Mouse (Mus musculus) intestine, embryonic 14.5 days (tissue): ENCODE measurements around the gene Ets1. TPM values are rescaled to one million over a fixed set of nuclear protein-coding genes. Genes with fewer than 3 reads are reported as not detected.

Experiments used
- ATAC-seq: fragments of 200-750 bp; cut with Nextera tagmentation; replicated peaks from 2 replicates; pipeline ENCODE4 v1.8.0; 2017; ENCODE audit warnings: low read depth, moderate number of reproducible peaks, moderate TSS enrichment, moderate library complexity; ENCODE audit not compliant: low FRiP score, low TSS enrichment
- DNase-seq: peaks from one replicate; pipeline ENCODE4 v3.0.0-alpha.2; 2018; ENCODE audit warnings: low spot score
- H3K27ac ChIP-seq: fragments of 300-500 bp; sonication (generic); 2 replicates; pipeline ENCODE4 v1.5.1; 2014; ENCODE audit warnings: low read depth, mild to moderate bottlenecking, control low read depth
- H3K27me3 ChIP-seq: fragments of 300-500 bp; sonication (generic); replicated peaks from 2 replicates; pipeline ENCODE4 v1.6.1; 2014; ENCODE audit warnings: low read length, control low read depth; ENCODE audit not compliant: control insufficient read depth, insufficient read depth
- H3K36me3 ChIP-seq: fragments of 300-500 bp; sonication (generic); 2 replicates; pipeline ENCODE4 v1.6.1; 2014; ENCODE audit warnings: low read length, control low read depth; ENCODE audit not compliant: control insufficient read depth, insufficient read depth
- H3K4me1 ChIP-seq: fragments of 300-500 bp; sonication (generic); replicated peaks from 2 replicates; pipeline ENCODE4 v1.6.1; 2014; ENCODE audit warnings: low read length, control low read depth, mixed read lengths; ENCODE audit not compliant: control insufficient read depth, insufficient read depth
- H3K4me2 ChIP-seq: fragments of 300-500 bp; sonication (generic); 2 replicates; pipeline ENCODE4 v1.6.1; 2014; ENCODE audit warnings: low read length
- H3K4me3 ChIP-seq: fragments of 300-500 bp; sonication (generic); 2 replicates; pipeline ENCODE4 v1.5.1; 2014; ENCODE audit warnings: low read depth, low read length, control low read depth, mixed read lengths
- H3K9ac ChIP-seq: fragments of 300-500 bp; sonication (generic); 2 replicates; pipeline ENCODE4 v1.6.1; 2014; ENCODE audit warnings: mild to moderate bottlenecking, low read length
- H3K9me3 ChIP-seq: fragments of 300-500 bp; sonication (generic); 2 replicates; pipeline ENCODE4 v1.6.1; 2016; ENCODE audit warnings: low read length, control low read depth; ENCODE audit not compliant: control insufficient read depth
- WGBS: fragments of 180-500 bp; shearing (Covaris S2); extraction: QIAGEN DNeasy Blood & Tissue Kit; methylation state at CpG from one replicate; pipeline ENCODE4 v1.1.7; 2014; 5-methylcytosine and 5-hydroxymethylcytosine counted together
- polyA plus RNA-seq: library from polyadenylated mRNA; unstranded; fragments of >200 nt; fragmentation: Nextera tagmentation; extraction: Ambion mirVana; gene quantifications from 2 replicates; pipeline ENCODE4 v1.2.1, GENCODE M21; 2014

The Ets1 gene
- polyA plus RNA-seq, 1 experiment from 2014 or later, result 46.3 TPM

DNA sequence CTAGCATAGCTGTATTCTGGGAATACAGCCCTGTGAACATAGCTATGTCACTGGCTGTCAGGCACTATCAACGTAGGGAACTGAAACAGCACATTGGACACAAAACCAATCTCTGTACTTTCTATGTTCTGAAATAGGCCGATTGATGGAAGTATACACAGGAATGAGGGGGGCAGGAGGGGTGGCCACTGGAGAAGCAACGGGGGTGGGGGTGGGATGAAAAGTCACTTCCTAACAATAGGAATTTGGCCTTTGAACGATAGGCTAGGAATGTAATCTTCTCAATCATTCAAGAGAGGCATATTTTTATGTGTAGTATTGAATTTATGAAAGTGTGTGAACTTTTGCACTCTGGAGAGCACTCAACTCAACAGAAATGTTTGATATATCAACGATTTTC is 12.3 kb downstream of the Ets1 start:
- WGBS, result 59% methylated on average over 5 of the region's 5 CpGs

DNA sequence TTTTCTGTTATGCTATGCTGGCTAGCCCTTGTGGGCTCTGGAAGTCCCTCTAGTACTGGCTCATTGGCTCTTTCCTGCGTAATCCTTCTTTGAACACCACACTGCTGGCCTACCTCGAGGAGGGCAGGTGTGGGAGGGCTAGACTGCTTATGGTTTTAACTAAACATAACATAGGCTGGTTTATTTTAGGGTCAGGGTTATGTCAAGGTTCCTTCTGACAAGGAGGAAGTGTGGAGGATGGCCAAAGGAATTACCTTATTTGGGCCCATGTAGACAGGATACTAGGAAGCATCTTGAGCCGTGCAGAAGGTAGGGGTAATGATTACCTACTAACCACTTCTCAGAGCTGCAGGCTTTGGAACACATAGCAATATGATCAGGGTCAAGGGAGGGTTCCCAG is 14.7 kb downstream of the Ets1 start:
- WGBS, result 39% methylated on average over 3 of the region's 3 CpGs
- Histone ChIP-seq H3K4me3 (no peak overlapping the region), H3K9me3 (no peaks in the 10 kb centered on the region), H3K27me3 (no peaks in the 10 kb centered on the region), H3K4me2 (no peak overlapping the region), H3K9ac (no peak overlapping the region), H3K36me3 (no peaks in the 10 kb centered on the region), H3K27ac (no peak overlapping the region), H3K4me1 (peaks cover 21% of the 10 kb centered on the region)
- DNase-seq (no peak), ATAC-seq (no peak)

More for the DNA sequence above, 12.3 kb downstream of the Ets1 start:
- no peaks in the 10 kb centered on the region for H3K36me3 ChIP-seq
- H3K4me1 ChIP-seq, result peaks cover 25% of the 10 kb centered on the region
- H3K27me3 ChIP-seq, result no peaks in the 10 kb centered on the region
- H3K9me3 ChIP-seq, result no peaks in the 10 kb centered on the region
- no peak overlapping the region for H3K4me3 ChIP-seq
- H3K9ac ChIP-seq, result no peak overlapping the region
- H3K27ac ChIP-seq, result no peak overlapping the region
- H3K4me2 ChIP-seq, result no peak overlapping the region
- no peak for DNase-seq
- ATAC-seq, result no peak

DNA sequence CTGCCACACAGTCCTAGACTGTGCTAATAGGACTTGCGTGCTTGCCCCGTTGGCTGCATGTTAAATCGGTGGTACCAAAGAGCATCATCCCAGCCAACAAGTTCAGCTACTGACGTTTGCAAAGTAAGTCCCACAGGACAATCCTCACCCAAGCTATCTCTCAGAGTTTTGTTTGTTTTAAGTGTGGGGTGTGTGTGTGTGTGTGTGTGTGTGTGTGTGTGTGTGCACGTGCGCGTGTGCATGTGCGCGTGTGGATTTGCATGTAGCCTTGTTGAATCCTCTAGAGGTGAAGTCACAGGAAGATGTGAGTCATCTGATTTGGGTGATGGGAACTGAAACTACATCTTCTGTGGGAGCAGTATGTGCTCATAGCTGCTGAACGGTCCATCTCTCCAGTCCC is 16.1 kb downstream of the Ets1 start:
- peaks cover 13% of the 10 kb centered on the region for H3K4me1 ChIP-seq
- no peak for DNase-seq
- H3K4me3 ChIP-seq, result no peak overlapping the region
- no peaks in the 10 kb centered on the region for H3K9me3 ChIP-seq
- no peaks in the 10 kb centered on the region for H3K27me3 ChIP-seq
- H3K9ac ChIP-seq, result no peak overlapping the region
- H3K4me2 ChIP-seq, result no peak overlapping the region
- no peaks in the 10 kb centered on the region for H3K36me3 ChIP-seq
- 90% methylated on average over 10 of the region's 10 CpGs for WGBS
- no peak for ATAC-seq
- H3K27ac ChIP-seq, result no peak overlapping the region

DNA sequence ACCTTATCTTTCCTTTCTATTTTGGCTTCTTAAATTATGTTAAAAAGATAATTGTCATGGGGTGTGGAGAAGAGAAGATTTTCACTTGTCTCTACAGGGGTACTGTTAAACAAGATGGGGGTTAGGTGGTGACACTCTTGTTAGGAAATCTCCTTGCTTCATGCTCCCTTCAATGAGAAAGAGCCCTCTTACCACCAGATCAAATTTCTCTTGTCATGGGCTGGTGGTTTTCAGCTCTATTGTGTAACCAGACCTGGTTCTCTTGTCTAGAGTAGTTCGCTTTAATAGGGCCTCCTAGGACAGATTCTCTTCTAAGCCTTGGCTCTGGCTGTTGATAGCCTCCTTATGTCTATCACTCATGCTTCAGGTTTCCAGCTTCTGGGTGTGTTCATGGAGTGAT is 18.3 kb downstream of the Ets1 start:
- Histone ChIP-seq H3K9me3 (no peaks in the 10 kb centered on the region), H3K36me3 (no peaks in the 10 kb centered on the region), H3K4me3 (no peak overlapping the region), H3K4me2 (no peak overlapping the region), H3K4me1 (no peaks in the 10 kb centered on the region), H3K27me3 (no peaks in the 10 kb centered on the region), H3K27ac (no peak overlapping the region), H3K9ac (no peak overlapping the region)
- 94% methylated on average over 1 of the region's 1 CpGs for WGBS
- ATAC-seq (no peak), DNase-seq (no peak)

DNA sequence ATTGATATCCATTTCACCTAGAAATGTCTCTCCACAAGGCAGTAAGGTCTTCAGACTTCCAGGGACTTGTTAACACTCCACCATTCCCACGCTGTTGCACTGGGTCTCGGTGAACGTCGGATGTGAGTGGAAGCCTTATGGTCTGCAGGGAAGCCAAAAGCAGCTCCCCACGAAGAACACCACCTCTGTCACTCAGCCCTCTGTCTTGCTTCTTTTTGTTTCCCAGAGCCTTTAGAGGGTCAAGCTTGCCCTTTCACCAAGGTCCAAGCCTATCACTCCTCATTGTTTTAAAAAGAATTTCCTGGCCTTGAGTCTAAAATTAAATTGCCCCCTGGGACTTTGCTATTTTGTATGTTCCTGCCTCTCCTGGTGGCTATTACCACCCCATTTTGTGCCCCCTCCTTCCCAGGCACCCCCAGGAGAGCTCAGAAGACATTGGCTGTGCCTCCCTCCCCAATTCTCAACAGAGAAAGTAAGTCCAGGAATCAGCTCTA is 20.4 kb downstream of the Ets1 start:
- Histone ChIP-seq H3K4me2 (no peak overlapping the region), H3K4me3 (no peak overlapping the region), H3K4me1 (no peaks in the 10 kb centered on the region), H3K27me3 (no peaks in the 10 kb centered on the region), H3K9ac (no peak overlapping the region), H3K9me3 (peaks cover 3% of the 10 kb centered on the region; the same call in 1 of the 2 replicates), H3K27ac (no peak overlapping the region), H3K36me3 (no peaks in the 10 kb centered on the region)
- 72% methylated on average over 5 of the region's 5 CpGs for WGBS
- ATAC-seq (no peak), DNase-seq (no peak)

DNA sequence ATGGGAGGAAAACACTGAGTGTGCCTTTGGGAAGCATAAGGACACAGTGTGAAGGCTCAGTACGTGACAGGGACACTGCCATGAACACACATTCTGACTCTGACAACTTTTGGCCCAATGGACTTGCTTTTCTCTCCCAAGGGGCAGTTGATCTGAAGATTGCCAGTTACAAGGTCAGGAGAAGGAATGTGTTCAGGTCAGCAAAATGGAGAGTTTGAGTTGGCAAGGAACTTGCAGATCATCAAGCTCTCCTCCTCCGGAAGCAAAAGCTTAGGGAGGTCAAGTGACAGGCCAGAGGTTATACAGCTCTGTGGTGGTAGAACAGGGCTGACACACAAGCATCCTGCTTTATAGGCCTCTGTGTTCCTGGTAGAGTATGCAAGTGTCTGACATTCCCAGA is 21.1 kb downstream of the Ets1 start:
- Histone ChIP-seq H3K9ac (no peak overlapping the region), H3K9me3 (peaks cover 3% of the 10 kb centered on the region; the same call in 1 of the 2 replicates), H3K27me3 (no peaks in the 10 kb centered on the region), H3K4me3 (no peak overlapping the region), H3K4me2 (no peak overlapping the region), H3K27ac (no peak overlapping the region), H3K4me1 (no peaks in the 10 kb centered on the region), H3K36me3 (no peaks in the 10 kb centered on the region)
- 47% methylated on average over 2 of the region's 2 CpGs for WGBS
- ATAC-seq (no peak), DNase-seq (no peak)

DNA sequence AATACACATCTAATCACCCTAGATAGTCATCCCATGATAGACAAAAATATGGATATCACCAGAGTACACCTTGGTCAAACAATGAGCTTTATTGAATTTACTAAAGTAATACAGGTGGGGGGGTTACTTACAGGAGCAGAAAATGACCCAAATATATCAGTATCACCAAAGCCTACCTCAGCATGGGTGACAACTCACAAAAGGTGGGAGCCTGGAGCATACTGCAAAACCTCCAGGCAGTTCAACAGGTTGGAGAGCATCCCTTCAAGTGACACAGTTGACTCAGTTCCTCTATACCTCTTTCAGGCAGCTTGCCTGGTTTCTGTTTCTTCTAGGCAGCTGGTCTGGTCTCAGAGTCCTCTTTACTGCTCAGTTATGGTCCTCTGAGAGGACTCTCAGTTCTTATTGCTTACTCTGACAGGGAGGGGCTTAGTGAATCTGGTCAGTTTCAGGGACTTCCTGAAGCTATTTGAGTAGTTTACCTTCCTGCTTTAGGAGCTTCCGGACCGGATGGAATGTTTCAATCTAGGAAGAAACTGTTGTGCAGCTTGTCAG is 24.5 kb downstream of the Ets1 start:
- Histone ChIP-seq H3K4me3 (no peak overlapping the region), H3K4me1 (no peaks in the 10 kb centered on the region), H3K27me3 (no peaks in the 10 kb centered on the region), H3K27ac (no peak overlapping the region), H3K9me3 (peaks cover 3% of the 10 kb centered on the region; the same call in 1 of the 2 replicates), H3K36me3 (no peaks in the 10 kb centered on the region), H3K4me2 (no peak overlapping the region), H3K9ac (no peak overlapping the region)
- DNase-seq (no peak), ATAC-seq (no peak)
- WGBS, result 84% methylated on average over 2 of the region's 2 CpGs

DNA sequence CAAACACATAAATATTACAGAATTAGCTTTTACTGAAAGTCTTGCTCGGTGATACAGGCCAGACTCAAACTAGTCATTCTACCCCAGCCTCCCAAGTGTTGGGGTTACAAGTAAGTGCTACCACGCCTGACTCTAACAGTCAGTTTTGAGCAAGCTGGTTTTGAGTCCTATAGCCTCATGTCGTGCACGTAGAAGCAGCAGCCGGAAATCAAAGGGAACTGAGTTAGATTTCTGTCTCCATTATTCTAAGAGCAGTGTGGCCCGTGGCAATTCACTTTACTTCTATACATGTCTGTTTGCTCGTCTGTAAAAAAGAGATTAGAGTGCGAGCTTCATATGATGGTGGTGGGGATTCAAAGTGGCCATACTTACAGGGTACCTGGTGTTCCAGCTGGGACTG is 25.1 kb downstream of the Ets1 start:
- Histone ChIP-seq H3K4me3 (no peak overlapping the region), H3K9ac (no peak overlapping the region), H3K9me3 (peaks cover 3% of the 10 kb centered on the region; the same call in 1 of the 2 replicates), H3K4me1 (no peaks in the 10 kb centered on the region), H3K27me3 (no peaks in the 10 kb centered on the region), H3K36me3 (no peaks in the 10 kb centered on the region), H3K4me2 (no peak overlapping the region), H3K27ac (no peak overlapping the region)
- DNase-seq (no peak), ATAC-seq (no peak)
- 81% methylated on average over 8 of the region's 8 CpGs for WGBS

DNA sequence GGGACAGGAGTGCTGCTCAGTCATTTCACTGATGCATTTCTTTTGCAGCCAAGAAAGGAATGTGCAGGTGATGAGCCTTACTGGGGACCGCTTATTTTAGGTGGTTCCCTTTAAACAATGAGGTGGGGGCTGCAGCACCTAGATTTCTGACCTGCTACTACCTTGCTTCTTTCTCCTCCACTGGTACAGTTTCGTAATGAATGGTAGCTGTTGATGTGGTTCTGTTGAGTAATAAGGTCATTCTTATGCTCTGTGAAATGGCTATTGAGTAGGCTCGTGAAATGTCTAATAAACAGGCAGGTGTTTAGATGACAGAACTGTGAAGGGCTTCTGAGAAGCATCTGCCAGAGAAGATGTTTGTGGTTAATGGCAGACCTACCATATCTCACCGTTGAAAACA is 25.5 kb downstream of the Ets1 start:
- Histone ChIP-seq H3K9me3 (peaks cover 3% of the 10 kb centered on the region; the same call in 1 of the 2 replicates), H3K4me3 (no peak overlapping the region), H3K27me3 (no peaks in the 10 kb centered on the region), H3K9ac (no peak overlapping the region), H3K4me2 (no peak overlapping the region), H3K36me3 (no peaks in the 10 kb centered on the region), H3K4me1 (peaks cover 3% of the 10 kb centered on the region; the same call in 1 of the 2 replicates), H3K27ac (no peak overlapping the region)
- no peak for ATAC-seq
- no peak for DNase-seq
- WGBS, result 75% methylated on average over 4 of the region's 4 CpGs
